Mouse (Mus musculus): ENCODE measurements at regions not wholly inside any gene's neighbourhood (a gene's known extent, or its start where the extent isn't known, plus 50 kb on each side); places are given as distances from the start of the nearest gene placed in this dataset.
"Not testable (repeated sequence)": the region's sequence is repeated elsewhere in the genome, so short reads cannot be mapped to it uniquely, and the experiment has no call there.

GRCm38 (mm10) chr7:62179387-62179786 is 167.0 kb upstream of the Ndn start:
- peak in 1 of 2 experiments; percentile 2 for DNase-seq (ENCODE audit: low spot score in 2 of 2)

GRCm38 (mm10) chr7:62208529-62208928 is 137.8 kb upstream of the Ndn start:
- DNase-seq (ENCODE audit: low spot score in 2 of 2): no peak

- DNase-seq (ENCODE audit: low spot score in 2 of 2): peak in 1 of 2 experiments; percentile 45
Observed at GRCm38 (mm10) chr7:62209117-62209700, 137.2 kb upstream of the Ndn start.

DNA sequence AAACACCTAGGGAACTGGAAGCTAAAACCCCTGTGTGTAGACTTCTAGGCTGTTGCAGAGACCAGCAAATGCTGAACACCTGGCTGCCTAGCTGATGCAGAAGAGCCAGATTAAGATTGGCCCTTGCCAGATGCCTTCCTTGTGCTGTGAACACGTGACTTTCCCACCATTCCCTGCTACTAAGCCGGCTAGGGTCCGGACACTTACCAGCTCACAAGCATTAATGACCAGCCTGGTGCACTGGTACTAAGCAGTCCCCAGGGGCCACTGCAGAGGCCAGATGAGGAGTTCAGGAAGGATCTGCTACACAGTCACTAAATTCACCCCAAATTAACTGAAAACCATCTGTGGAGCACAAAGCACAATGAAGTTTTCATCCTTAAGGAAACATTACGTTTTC is 121.2 kb upstream of the Ndn start:
- DNase-seq (ENCODE audit: low spot score in 2 of 2): no peak

- no peak for DNase-seq (ENCODE audit: low spot score in 2 of 2)
Observed at GRCm38 (mm10) chr7:62227727-62228126, 118.6 kb upstream of the Ndn start.

GRCm38 (mm10) chr7:62230713-62231112 is 115.7 kb upstream of the Ndn start:
- no peak for DNase-seq (ENCODE audit: low spot score in 2 of 2)

DNA sequence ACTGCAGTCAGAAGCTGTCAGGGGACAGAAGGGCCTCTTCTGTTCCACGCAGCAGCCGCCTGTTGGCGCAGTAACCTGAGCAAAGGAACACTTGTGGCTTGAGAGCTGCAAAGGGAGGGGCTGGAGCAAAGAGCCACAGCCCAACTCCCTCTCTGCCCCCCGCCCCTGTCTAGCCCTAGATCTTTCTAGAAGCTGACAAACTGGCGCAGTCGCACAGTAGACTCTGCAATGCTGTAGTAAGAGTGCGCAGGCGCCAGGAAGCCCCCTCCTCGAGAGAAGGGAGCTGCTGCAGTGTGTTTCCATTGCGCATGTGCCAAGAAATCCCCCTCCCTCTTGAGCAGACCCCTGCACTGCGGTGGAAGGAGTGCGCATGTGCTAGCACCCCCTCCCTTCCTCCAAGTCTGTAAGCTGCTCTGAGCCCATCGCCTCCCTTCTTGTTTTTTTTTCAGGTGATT is 115.2 kb upstream of the Ndn start:
- DNase-seq (ENCODE audit: low spot score in 2 of 2): peak; percentile 47 to 67

- DNase-seq (ENCODE audit: low spot score in 2 of 2): no peak
Observed at GRCm38 (mm10) chr7:62232076-62232475, 114.3 kb upstream of the Ndn start.

GRCm38 (mm10) chr7:62234037-62234436 is 112.3 kb upstream of the Ndn start:
- DNase-seq (ENCODE audit: low spot score in 2 of 2): no peak

- DNase-seq (ENCODE audit: low spot score in 2 of 2): no peak
Observed at GRCm38 (mm10) chr7:62235766-62236165, 110.6 kb upstream of the Ndn start.

- peak in 1 of 2 experiments; percentile 1 for DNase-seq (ENCODE audit: low spot score in 2 of 2)
Observed at GRCm38 (mm10) chr7:62261688-62262114, 84.7 kb upstream of the Ndn start.

DNA sequence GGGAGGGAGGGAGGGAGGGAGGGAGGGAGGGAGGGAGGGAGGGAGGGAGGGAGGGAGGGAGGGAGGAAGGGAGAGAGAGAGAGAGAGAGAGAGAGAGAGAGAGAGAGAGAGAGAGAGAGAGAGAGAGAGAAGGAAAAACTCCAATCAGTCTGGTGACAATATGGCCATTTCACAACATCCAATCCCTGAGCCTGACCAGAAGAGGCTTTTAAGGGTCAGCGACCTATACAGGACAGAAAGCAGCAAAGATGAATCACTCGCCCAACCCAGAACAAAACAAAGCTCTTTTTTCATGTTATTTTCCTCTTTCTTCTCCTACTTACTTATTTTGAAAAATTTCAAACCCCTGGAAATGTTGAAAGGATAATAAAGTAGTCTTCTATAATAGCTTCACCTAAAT is 84.2 kb upstream of the Ndn start:
- not testable (repeated sequence) for DNase-seq (ENCODE audit: low spot score in 2 of 2)

- no peak for DNase-seq (ENCODE audit: low spot score in 2 of 2)
Observed at GRCm38 (mm10) chr7:62269156-62269855, 77.1 kb upstream of the Ndn start.

GRCm38 (mm10) chr7:62276219-62276618 is 70.2 kb upstream of the Ndn start:
- no peak for DNase-seq (ENCODE audit: low spot score in 2 of 2)

GRCm38 (mm10) chr7:62278492-62278891 is 67.9 kb upstream of the Ndn start:
- no peak for DNase-seq (ENCODE audit: low spot score in 2 of 2)

- DNase-seq (ENCODE audit: low spot score in 2 of 2): no peak
Observed at GRCm38 (mm10) chr7:62279022-62279421, 67.3 kb upstream of the Ndn start.
